Mouse (Mus musculus): ENCODE results near the gene Pyurf.

DNA sequence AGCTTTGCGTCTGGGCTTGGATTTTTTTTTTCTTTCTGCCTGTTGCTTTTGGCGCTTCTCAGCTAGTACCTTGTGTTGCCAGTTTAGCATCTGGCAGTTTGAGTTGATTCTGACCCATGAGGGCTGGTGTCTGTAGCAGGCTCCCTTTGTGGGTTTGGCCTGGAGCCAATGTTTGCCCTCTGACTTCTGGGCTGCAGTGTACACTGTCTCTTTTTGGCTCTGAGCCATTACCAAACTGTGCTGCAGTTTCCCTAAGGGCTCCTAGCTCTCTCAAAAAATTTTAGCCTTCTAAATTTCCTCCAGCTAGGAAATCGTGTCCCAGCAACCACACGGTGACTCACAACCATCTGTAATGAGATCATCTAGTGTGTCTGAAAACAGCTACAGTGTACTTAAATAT, 50.1 kb downstream of the Pyurf start:
- TF ChIP-seq CTCF (IDR thresholded peaks at IDR 0.05; ENCODE audit: low read depth) (no peak), EP300 (IDR thresholded peaks at IDR 0.05; ENCODE audit: low read depth) (no peak)
